Mouse (Mus musculus): ENCODE data around the gene Ddx11.

DNA sequence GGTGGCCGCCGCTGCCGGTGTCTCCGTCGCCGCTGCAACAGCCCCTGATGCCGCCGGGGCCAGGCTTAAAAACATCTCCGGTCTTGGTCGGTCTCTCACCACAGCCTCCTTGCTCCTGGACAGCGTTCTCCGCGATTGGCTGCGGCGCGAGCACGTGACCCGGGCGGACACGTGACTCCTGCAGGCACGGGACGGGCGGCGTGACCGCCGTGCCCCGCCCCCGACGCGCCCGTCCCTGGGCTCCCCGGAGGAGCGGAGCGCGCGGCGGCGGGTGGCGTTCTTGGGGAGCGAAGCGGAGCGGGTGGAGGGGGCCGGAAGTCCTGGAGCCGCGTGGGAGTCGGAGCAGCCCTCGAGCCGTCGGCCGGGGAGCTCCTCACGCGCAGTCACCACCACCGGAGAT is 46.4 kb upstream of the Ddx11 start, which contains the start of gene Ankrd12:
- TF ChIP-seq POLR2A (IDR thresholded peaks at IDR 0.05; ENCODE audit: insufficient read depth, low read length) (peak; percentile 33), CTCF (IDR thresholded peaks at IDR 0.05; ENCODE audit: low read depth, low read length) (no peak), EP300 (IDR thresholded peaks at IDR 0.05; ENCODE audit: insufficient read depth, low read depth, low read length) (0 out of 2 replicates have a peak, but pooled peaks have one; percentile 29)
